Mouse (Mus musculus): ENCODE measurements at regions not wholly inside any gene's neighbourhood (a gene's known extent, or its start where the extent isn't known, plus 50 kb on each side); places are given as distances from the start of the nearest gene placed in this dataset.

DNA sequence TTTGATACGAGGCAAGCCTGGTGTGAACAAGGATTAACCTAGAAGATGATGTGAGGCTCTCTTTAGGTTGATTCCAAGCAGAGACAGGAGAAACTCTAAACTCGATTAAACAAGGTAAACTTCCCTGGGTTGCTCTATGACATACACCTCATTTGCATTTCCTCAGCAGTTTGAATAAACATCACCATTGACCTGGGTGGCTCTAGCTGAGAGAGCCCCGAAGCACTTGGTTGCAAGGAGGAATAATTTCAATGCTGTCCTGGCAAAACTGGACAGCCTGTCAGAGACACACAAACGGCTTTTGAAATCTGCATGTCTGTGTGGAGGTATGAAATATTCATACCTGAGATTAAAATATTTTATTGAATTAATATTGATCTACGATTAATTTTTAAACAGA is 361.0 kb downstream of the Rwdd3 start:
- H3K4me3 ChIP-seq (replicated peaks) = no peak overlapping the region
- no peak for ATAC-seq (replicated peaks; ENCODE audit: low FRiP score)
- H3K9me3 ChIP-seq (replicated peaks) = no peaks in the 10 kb centered on the region
- H3K9ac ChIP-seq = no peak overlapping the region
- H3K36me3 ChIP-seq = no peaks in the 10 kb centered on the region
- H3K4me2 ChIP-seq = no peak overlapping the region
- 64% methylated on average over 5 of the region's 5 CpGs for WGBS
- no peaks in the 10 kb centered on the region for H3K4me1 ChIP-seq
- no peaks in the 10 kb centered on the region for H3K27me3 ChIP-seq
- no peak overlapping the region for H3K27ac ChIP-seq

DNA sequence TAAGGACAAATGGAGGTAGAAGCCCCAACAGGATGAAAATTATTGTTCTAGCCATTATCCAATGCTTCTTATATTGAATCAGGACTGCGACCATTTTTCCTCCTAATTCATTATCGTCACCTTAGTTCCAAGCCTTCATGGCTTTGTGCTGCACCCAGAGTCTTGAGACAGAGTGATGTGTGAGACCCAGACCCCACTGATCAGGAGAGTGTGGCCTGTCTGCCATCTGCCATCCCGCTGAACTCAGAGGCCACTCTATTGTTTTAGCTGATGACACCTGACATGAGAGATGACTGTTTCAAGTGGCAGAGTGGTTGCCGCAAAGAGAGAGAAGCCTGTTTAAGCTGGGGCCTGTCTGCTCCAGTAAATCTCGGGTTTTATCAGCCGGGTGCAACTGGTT is 361.4 kb downstream of the Rwdd3 start:
- ATAC-seq (replicated peaks; ENCODE audit: low FRiP score) = no peak
- H3K36me3 ChIP-seq = no peaks in the 10 kb centered on the region
- 47% methylated on average over 6 of the region's 6 CpGs for WGBS

DNA sequence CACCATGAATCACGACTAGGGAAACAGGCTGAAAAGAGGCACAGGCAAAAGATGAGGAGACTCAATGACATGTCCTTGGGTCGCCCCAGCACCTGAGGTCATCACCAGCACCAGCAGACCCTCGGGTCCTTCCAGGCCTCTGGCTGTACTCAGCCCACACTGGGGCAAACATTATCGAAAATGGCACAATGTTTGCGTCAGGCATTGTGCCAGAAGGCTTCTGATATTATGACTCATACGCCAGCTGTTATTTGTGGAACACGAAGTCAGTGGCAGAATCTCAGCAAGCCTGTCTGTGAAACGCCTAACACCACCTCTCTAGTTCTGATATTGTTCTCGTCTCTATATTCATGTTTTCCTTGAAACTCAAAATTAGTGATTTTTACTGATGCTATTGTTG is 384.8 kb downstream of the Rwdd3 start:
- Histone ChIP-seq H3K9ac (no peak overlapping the region), H3K4me1 (no peaks in the 10 kb centered on the region), H3K27me3 (no peaks in the 10 kb centered on the region), H3K27ac (no peak overlapping the region), H3K36me3 (no peaks in the 10 kb centered on the region), H3K9me3 (replicated peaks) (no peaks in the 10 kb centered on the region), H3K4me3 (replicated peaks) (no peak overlapping the region), H3K4me2 (no peak overlapping the region)
- 86% methylated on average over 9 of the region's 9 CpGs for WGBS
- ATAC-seq (replicated peaks; ENCODE audit: low FRiP score) = no peak

More for the DNA sequence above, 361.4 kb downstream of the Rwdd3 start:
- Histone ChIP-seq H3K4me2 (no peak overlapping the region), H3K9me3 (replicated peaks) (no peaks in the 10 kb centered on the region), H3K4me1 (no peaks in the 10 kb centered on the region), H3K27me3 (no peaks in the 10 kb centered on the region), H3K9ac (no peak overlapping the region), H3K27ac (no peak overlapping the region), H3K4me3 (replicated peaks) (no peak overlapping the region)

DNA sequence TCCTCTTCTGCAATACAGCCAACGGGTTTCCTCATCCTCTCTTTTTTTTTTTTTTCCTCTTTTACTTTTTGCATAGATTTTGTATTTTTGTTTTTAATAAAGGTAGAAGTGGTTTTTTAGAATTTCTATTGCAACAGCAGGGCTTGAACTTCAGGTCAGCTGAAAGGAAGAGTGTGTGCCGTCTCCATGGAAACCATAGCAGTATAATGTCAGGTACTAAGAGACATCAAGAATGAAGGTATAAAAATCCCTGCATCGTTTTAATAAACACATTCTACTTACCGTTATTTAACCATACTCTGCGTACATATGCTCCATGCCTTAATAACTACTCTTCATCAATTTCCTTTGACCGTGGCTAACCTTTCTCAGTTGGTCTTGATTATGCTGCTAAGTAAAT is 390.0 kb downstream of the Rwdd3 start:
- no peak overlapping the region for H3K4me2 ChIP-seq
- no peak overlapping the region for H3K4me3 ChIP-seq (replicated peaks)
- no peaks in the 10 kb centered on the region for H3K36me3 ChIP-seq
- no peak for ATAC-seq (replicated peaks; ENCODE audit: low FRiP score)
- H3K4me1 ChIP-seq = no peaks in the 10 kb centered on the region
- H3K9me3 ChIP-seq (replicated peaks) = no peaks in the 10 kb centered on the region
- H3K27me3 ChIP-seq = no peaks in the 10 kb centered on the region
- H3K27ac ChIP-seq = no peak overlapping the region
- WGBS = 80% methylated on average over 6 of the region's 6 CpGs
- no peak overlapping the region for H3K9ac ChIP-seq

DNA sequence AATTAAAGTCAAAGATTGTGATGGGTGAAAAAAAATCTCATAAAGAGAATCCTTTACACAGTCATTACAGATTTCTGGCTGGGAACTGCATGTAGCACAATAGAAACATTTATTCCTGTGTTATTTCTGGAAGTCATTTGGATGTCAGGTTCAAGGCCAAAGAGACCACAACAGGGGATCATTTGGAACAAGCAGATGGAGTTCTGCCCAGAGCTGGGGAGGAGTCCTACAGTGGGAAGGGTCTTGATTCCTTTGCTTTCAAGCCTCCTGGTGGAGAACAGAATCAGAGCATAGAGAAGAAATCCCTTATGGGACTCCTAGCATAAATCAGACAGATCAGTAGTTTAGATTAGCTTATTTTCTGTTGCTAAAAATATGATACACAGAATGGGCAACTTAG is 392.4 kb downstream of the Rwdd3 start:
- no peaks in the 10 kb centered on the region for H3K27me3 ChIP-seq
- no peak for ATAC-seq (replicated peaks; ENCODE audit: low FRiP score)
- H3K9me3 ChIP-seq (replicated peaks) = no peaks in the 10 kb centered on the region
- no peak overlapping the region for H3K4me3 ChIP-seq (replicated peaks)
- H3K4me1 ChIP-seq = no peaks in the 10 kb centered on the region
- no peaks in the 10 kb centered on the region for H3K36me3 ChIP-seq
- no peak overlapping the region for H3K27ac ChIP-seq
- no peak overlapping the region for H3K9ac ChIP-seq
- no peak overlapping the region for H3K4me2 ChIP-seq

DNA sequence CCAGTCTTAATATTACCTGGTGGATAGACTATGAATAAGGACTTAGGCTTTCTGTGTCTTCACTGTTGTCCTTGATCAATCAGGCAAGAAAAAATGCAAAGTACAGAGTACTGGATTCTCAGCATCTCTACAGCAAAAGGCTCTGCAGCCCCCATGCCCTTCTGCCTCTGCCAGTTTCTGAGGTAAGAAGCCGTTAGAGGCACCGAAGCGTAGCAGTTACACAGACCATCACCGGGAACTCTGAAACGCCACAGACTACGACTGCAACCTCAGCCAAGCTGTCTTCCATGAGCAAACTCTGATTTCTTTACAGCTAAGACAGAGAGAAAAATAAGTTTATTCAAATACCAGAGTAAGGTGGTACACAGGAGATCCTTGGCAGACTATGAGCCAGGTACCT is 396.5 kb downstream of the Rwdd3 start:
- Histone ChIP-seq H3K9me3 (replicated peaks) (no peaks in the 10 kb centered on the region), H3K4me2 (no peak overlapping the region), H3K27me3 (no peaks in the 10 kb centered on the region), H3K36me3 (no peaks in the 10 kb centered on the region), H3K4me1 (no peaks in the 10 kb centered on the region), H3K4me3 (replicated peaks) (no peak overlapping the region), H3K27ac (no peak overlapping the region), H3K9ac (no peak overlapping the region)
- 47% methylated on average over 6 of the region's 6 CpGs for WGBS
- peak; percentile 67 for ATAC-seq (replicated peaks; ENCODE audit: low FRiP score)

DNA sequence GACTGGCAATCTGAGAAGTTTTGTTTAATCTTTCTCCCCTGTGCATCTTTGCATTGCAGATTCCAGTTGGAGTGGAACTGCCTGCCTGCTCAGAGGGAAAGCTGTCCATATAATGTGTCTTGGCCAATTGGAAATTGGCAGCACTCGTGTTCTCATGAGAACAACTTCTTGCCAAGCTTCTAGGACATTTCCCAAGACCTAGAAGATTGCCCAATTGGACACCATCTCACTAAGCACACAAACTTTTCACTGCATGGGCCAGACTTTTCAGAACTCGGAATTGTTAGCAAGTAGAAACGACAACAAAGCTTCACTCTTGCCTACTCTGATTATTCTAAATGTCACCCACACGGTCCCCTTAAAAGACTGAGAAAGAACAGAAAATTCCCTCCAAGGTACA is 409.8 kb downstream of the Rwdd3 start:
- WGBS = 87% methylated on average over 4 of the region's 4 CpGs
- H3K4me1 ChIP-seq = no peaks in the 10 kb centered on the region
- no peaks in the 10 kb centered on the region for H3K9me3 ChIP-seq (replicated peaks)
- H3K9ac ChIP-seq = no peak overlapping the region
- H3K27ac ChIP-seq = no peak overlapping the region
- no peak overlapping the region for H3K4me2 ChIP-seq
- no peak overlapping the region for H3K4me3 ChIP-seq (replicated peaks)
- no peak for ATAC-seq (replicated peaks; ENCODE audit: low FRiP score)
- no peaks in the 10 kb centered on the region for H3K36me3 ChIP-seq
- H3K27me3 ChIP-seq = no peaks in the 10 kb centered on the region

DNA sequence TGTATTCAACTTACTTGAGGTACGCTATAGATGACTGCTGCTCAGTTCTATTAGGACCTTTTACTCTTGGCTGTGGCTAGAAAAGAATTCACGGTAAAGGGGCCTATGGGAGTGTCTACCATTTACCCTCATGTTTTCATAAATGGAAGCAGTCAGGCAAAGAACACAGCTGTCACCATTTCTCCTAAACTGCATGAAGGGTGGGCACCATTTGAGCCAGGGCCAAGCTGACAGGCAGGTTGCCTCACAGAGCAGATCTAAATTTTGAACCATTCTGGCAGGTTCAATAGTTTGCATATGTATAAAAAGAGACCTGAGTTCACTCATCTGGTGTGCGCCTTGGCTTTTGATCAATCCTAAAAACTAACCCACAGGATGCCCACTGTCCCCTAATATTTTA is 410.3 kb downstream of the Rwdd3 start:
- no peaks in the 10 kb centered on the region for H3K36me3 ChIP-seq
- no peak overlapping the region for H3K9ac ChIP-seq
- H3K4me1 ChIP-seq = no peaks in the 10 kb centered on the region
- H3K4me3 ChIP-seq (replicated peaks) = no peak overlapping the region
- no peak overlapping the region for H3K27ac ChIP-seq
- no peaks in the 10 kb centered on the region for H3K9me3 ChIP-seq (replicated peaks)
- ATAC-seq (replicated peaks; ENCODE audit: low FRiP score) = no peak
- H3K27me3 ChIP-seq = no peaks in the 10 kb centered on the region
- whole genome bisulfite sequencing = 90% methylated on average over 3 of the region's 3 CpGs
- H3K4me2 ChIP-seq = no peak overlapping the region

DNA sequence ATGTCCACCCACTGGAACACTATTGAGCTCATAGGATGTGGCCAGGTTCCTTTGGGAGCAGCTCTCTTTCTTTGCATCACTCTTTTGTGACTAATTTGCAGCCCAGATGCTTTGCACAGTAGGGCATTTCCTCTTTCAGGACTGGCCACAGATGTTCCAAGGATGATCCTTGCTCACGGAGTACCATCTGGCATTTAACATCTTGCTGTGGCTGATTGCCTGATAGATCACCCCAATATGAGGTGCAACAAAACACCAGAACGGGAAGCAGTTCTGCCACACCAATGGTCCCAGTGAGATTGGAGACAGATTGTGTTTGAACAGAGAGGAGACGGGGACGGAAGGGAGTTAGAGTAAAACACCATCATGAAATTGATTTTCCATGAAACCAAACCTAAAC is 423.0 kb downstream of the Rwdd3 start:
- H3K27ac ChIP-seq = no peak overlapping the region
- no peaks in the 10 kb centered on the region for H3K27me3 ChIP-seq
- 70% methylated on average over 4 of the region's 4 CpGs for WGBS
- no peak overlapping the region for H3K4me2 ChIP-seq
- no peaks in the 10 kb centered on the region for H3K36me3 ChIP-seq
- no peak overlapping the region for H3K4me3 ChIP-seq (replicated peaks)
- H3K9me3 ChIP-seq (replicated peaks) = no peaks in the 10 kb centered on the region
- no peak overlapping the region for H3K9ac ChIP-seq
- H3K4me1 ChIP-seq = no peaks in the 10 kb centered on the region
- ATAC-seq (replicated peaks; ENCODE audit: low FRiP score) = no peak

DNA sequence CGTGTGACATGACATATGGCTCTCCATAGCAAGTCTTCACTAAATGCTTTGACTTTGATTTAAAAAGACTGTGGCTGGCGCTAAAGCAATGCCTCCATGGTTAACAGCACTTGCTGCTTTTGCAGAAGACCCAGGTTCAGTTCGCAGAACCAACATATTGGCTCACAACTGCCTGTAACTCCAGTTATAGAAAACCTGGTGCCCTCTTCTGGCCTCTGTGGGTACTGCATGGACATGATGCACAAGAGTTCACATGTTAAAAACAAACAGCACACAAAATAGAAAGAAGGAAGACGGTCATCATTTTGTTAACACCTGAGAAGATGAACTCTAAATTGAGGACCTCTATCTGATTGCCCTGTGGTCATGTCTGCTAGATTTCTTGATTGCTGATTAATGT is 423.8 kb downstream of the Rwdd3 start:
- Histone ChIP-seq H3K4me2 (no peak overlapping the region), H3K4me3 (replicated peaks) (no peak overlapping the region), H3K4me1 (no peaks in the 10 kb centered on the region), H3K27me3 (no peaks in the 10 kb centered on the region), H3K36me3 (no peaks in the 10 kb centered on the region), H3K9ac (no peak overlapping the region), H3K27ac (no peak overlapping the region), H3K9me3 (replicated peaks) (no peaks in the 10 kb centered on the region)
- WGBS = 86% methylated on average over 4 of the region's 4 CpGs
- no peak for ATAC-seq (replicated peaks; ENCODE audit: low FRiP score)

DNA sequence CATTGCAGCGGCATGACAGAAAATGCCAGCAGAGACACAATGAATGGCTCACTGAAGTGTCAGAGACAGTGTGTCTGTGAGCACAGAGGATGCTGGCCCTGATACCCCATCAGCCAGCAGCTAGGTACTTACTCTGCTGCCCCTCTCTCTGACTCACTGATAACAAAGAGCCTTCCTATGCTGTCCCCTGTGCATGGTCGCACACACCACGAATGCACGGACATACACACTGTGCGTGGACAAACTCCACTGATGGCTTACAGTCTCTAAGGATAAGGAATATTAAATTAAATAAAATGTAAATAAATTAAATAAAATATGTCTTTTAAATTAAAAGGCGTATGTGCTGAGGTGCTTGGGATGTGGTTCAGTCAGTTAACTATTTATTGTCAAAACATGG is 438.2 kb downstream of the Rwdd3 start:
- Histone ChIP-seq H3K4me3 (replicated peaks) (no peak overlapping the region), H3K4me1 (no peaks in the 10 kb centered on the region), H3K27me3 (no peaks in the 10 kb centered on the region), H3K4me2 (no peak overlapping the region), H3K9me3 (replicated peaks) (no peaks in the 10 kb centered on the region), H3K36me3 (no peaks in the 10 kb centered on the region), H3K27ac (no peak overlapping the region), H3K9ac (no peak overlapping the region)
- WGBS = 92% methylated on average over 6 of the region's 6 CpGs
- ATAC-seq (replicated peaks; ENCODE audit: low FRiP score) = no peak

DNA sequence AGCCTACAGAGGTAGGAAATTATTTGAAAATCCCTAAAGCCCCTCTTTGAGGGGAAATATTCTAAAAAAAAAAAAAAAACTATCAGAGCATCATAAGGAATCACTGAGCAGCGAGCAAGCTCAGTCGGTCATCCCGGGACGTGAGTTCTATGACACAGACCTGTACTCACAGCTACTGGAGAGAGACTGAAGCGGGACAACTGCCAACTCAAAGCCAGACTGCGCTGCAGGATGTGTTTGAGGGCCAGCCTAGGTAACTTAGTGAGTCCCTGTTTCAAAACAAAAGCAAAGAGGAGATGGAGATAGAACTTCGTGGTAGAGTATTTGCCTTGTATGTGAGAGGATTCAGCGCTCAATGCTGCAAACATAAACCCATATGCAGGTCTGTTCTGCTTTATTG is 439.1 kb downstream of the Rwdd3 start:
- no peak overlapping the region for H3K27ac ChIP-seq
- H3K4me1 ChIP-seq = no peaks in the 10 kb centered on the region
- H3K9me3 ChIP-seq (replicated peaks) = no peaks in the 10 kb centered on the region
- ATAC-seq (replicated peaks; ENCODE audit: low FRiP score) = no peak
- no peaks in the 10 kb centered on the region for H3K27me3 ChIP-seq
- H3K36me3 ChIP-seq = no peaks in the 10 kb centered on the region
- H3K4me3 ChIP-seq (replicated peaks) = no peak overlapping the region
- H3K4me2 ChIP-seq = no peak overlapping the region
- no peak overlapping the region for H3K9ac ChIP-seq
- 95% methylated on average over 8 of the region's 8 CpGs for WGBS

DNA sequence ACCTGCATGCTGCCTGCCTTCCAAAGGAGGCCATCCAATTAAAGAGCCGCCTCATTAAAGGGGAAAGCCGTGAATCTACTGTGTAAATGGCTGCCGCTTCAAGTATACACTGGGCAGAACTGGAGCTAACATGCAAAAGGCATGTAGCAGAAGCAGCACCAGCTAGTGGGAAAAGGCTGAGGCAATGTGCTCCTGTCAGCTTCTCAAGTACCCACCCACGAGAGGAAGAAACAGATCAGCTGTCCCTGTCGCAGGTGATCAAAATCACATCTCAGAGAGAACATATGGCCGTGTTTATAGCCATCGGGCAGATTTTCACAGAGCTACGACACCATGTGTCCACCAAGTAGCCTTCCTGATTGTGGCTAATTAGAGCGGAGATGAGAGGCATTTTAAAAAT is 440.2 kb downstream of the Rwdd3 start:
- H3K27ac ChIP-seq = no peak overlapping the region
- no peaks in the 10 kb centered on the region for H3K36me3 ChIP-seq
- H3K9ac ChIP-seq = no peak overlapping the region
- H3K4me1 ChIP-seq = no peaks in the 10 kb centered on the region
- no peaks in the 10 kb centered on the region for H3K9me3 ChIP-seq (replicated peaks)
- no peaks in the 10 kb centered on the region for H3K27me3 ChIP-seq
- ATAC-seq (replicated peaks; ENCODE audit: low FRiP score) = no peak
- H3K4me2 ChIP-seq = no peak overlapping the region
- H3K4me3 ChIP-seq (replicated peaks) = no peak overlapping the region
- WGBS = 61% methylated on average over 9 of the region's 9 CpGs

DNA sequence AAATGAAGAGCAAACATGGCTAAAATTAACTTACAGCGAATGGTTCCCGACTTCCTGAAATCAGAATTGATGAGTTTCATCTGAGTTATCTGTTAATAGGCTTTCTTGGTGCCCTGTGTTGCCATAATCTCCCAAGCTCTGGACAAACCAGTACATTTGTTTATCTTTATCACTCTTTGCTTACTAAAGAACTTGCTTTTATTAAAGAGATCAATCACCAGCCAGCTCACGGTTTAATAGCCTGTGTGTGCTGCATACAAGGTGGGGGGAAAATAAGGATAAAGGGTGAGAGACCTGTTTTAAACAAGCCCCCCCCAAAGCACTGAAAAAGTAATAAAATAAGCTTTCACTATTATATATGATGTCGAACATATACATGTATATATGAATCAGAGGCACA is 441.3 kb downstream of the Rwdd3 start:
- no peak overlapping the region for H3K27ac ChIP-seq
- no peaks in the 10 kb centered on the region for H3K4me1 ChIP-seq
- no peak overlapping the region for H3K9ac ChIP-seq
- ATAC-seq (replicated peaks; ENCODE audit: low FRiP score) = no peak
- H3K4me2 ChIP-seq = no peak overlapping the region
- WGBS = 74% methylated on average over 4 of the region's 4 CpGs
- H3K27me3 ChIP-seq = no peaks in the 10 kb centered on the region
- H3K9me3 ChIP-seq (replicated peaks) = no peaks in the 10 kb centered on the region
- H3K36me3 ChIP-seq = no peaks in the 10 kb centered on the region
- no peak overlapping the region for H3K4me3 ChIP-seq (replicated peaks)

Data from kidney, embryonic 15.5 days (tissue).